ENCODE assay signal across 8 mouse cellular contexts in the genomic region with DNA sequence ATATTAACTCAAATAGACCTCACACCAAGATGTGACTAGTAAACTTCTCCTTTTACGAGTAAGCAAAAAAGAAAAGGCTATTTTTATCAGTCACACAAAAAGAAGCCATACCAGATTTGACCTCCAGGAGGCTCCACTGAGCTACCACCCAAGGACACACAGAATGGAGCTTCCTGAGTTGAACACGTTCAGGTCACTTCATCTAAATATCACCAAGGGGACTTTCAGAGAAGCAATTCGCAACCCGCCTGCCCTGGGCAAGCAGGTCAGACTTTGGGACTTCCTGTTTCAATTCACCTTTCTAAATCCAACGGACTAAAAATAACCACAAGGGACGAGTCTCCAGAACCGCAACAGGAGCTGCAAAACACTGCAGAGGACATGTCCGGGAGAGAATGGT.
DNase-seq lines count a peak whose midpoint lies in the region; ATAC-seq and TF ChIP-seq lines count a peak whose summit lies in the region.

No protein-coding gene starts in this region.

- peak; percentile 56 for TF ChIP-seq CTCF in liver, embryonic 14.5 days (IDR thresholded peaks at IDR 0.05; ENCODE audit: low read depth)

- ATAC-seq in liver, embryonic 14.5 days (ENCODE audit: insufficient read depth): no peak
- no peak for ATAC-seq in liver, embryonic 11.5 days (replicated peaks; ENCODE audit: low FRiP score)
- ATAC-seq in embryonic facial prominence, embryonic 13.5 days (ENCODE audit: insufficient number of reproducible peaks, insufficient read depth, low FRiP score, low TSS enrichment, low read depth): no peak

- H3K4me2 ChIP-seq in liver, embryonic 14.5 days (ENCODE audit: low read depth): no peak overlapping the region
- H3K4me2 ChIP-seq in liver, embryonic 11.5 days: no peak overlapping the region
- peak overlapping the region; percentile 30; the same call in 1 of the 2 replicates for H3K4me2 ChIP-seq in embryonic facial prominence, embryonic 13.5 days

- DNase-seq in adrenal gland, postnatal 14 days: peak; percentile 21
- no peak for DNase-seq in adrenal gland, adult 8-10 months
- peak in 2 of 3 experiments; percentile 4 to 10 for DNase-seq in liver, embryonic 14.5 days (ENCODE audit: low read depth in 3 of 3, low spot score in 3 of 3)
- no peak for DNase-seq in liver, embryonic 11.5 days (ENCODE audit: low spot score)
- DNase-seq in mesoderm, embryonic 11.5 days (ENCODE audit: low read depth, low spot score): peak; percentile 7
- DNase-seq in urinary bladder, postnatal 36 days (ENCODE audit: low spot score in 2 of 2): no peak
- no peak for DNase-seq in urinary bladder, adult 2 months (ENCODE audit: low spot score)

- no peaks in the 10 kb centered on the region for H3K9me3 ChIP-seq in liver, embryonic 14.5 days (ENCODE audit: control insufficient read depth, low read length)
- H3K9me3 ChIP-seq in liver, embryonic 11.5 days (ENCODE audit: control insufficient read depth, low read length): no peaks in the 10 kb centered on the region
- no peaks in the 10 kb centered on the region for H3K9me3 ChIP-seq in embryonic facial prominence, embryonic 13.5 days

- 38% methylated on average over 8 of the region's 8 CpGs for WGBS in liver, embryonic 14.5 days (ENCODE audit: insufficient replicate concordance)
- WGBS in liver, embryonic 11.5 days: 49% methylated on average over 8 of the region's 8 CpGs
- 52% methylated on average over 8 of the region's 8 CpGs for WGBS in embryonic facial prominence, embryonic 13.5 days

- H3K9ac ChIP-seq in liver, embryonic 14.5 days (replicated peaks): no peak overlapping the region
- H3K9ac ChIP-seq in liver, embryonic 11.5 days (ENCODE audit: low read depth, low read length): no peak overlapping the region
- H3K9ac ChIP-seq in embryonic facial prominence, embryonic 13.5 days: no peak overlapping the region

- H3K36me3 ChIP-seq in liver, embryonic 14.5 days (replicated peaks; ENCODE audit: control insufficient read depth, insufficient read depth, low read depth): no peaks in the 10 kb centered on the region
- no peaks in the 10 kb centered on the region for H3K36me3 ChIP-seq in liver, embryonic 11.5 days (ENCODE audit: control insufficient read depth, insufficient read depth, low read length)
- H3K36me3 ChIP-seq in embryonic facial prominence, embryonic 13.5 days: no peaks in the 10 kb centered on the region

- H3K27ac ChIP-seq in liver, embryonic 14.5 days: no peak overlapping the region
- no peak overlapping the region for H3K27ac ChIP-seq in liver, embryonic 11.5 days (ENCODE audit: low read depth, low read length)
- H3K27ac ChIP-seq in embryonic facial prominence, embryonic 13.5 days: no peak overlapping the region

- no peak overlapping the region for H3K4me3 ChIP-seq in liver, embryonic 14.5 days (ENCODE audit: insufficient read depth in 1 of 2, low read depth in 2 of 2, low read length in 2 of 2)
- H3K4me3 ChIP-seq in liver, embryonic 11.5 days (ENCODE audit: low read depth, low read length): no peak overlapping the region
- no peak overlapping the region for H3K4me3 ChIP-seq in embryonic facial prominence, embryonic 13.5 days

- no peak for TF ChIP-seq EP300 in liver, embryonic 14.5 days (IDR thresholded peaks at IDR 0.05; ENCODE audit: low read depth)

- H3K27me3 ChIP-seq in liver, embryonic 14.5 days (ENCODE audit: control insufficient read depth, insufficient read depth, low read length): no peaks in the 10 kb centered on the region
- H3K27me3 ChIP-seq in liver, embryonic 11.5 days (replicated peaks; ENCODE audit: control insufficient read depth, insufficient read depth, low read length): no peaks in the 10 kb centered on the region
- H3K27me3 ChIP-seq in embryonic facial prominence, embryonic 13.5 days: no peaks in the 10 kb centered on the region

- H3K4me1 ChIP-seq in liver, embryonic 14.5 days (replicated peaks; ENCODE audit: control insufficient read depth in 2 of 2, insufficient read depth in 2 of 2, low read length in 1 of 2): no peaks in the 10 kb centered on the region
- no peaks in the 10 kb centered on the region for H3K4me1 ChIP-seq in liver, embryonic 11.5 days (replicated peaks; ENCODE audit: control insufficient read depth, insufficient read depth, low read length)
- peaks cover 10% of the 10 kb centered on the region for H3K4me1 ChIP-seq in embryonic facial prominence, embryonic 13.5 days

Comparison
In these comparisons a context has a peak if more than half of its experiments do, and no peak if none do; other contexts are left out.
1. DNase-seq: peak in adrenal gland, postnatal 14 days (single experiment), liver, embryonic 14.5 days (2 of 3) and mesoderm, embryonic 11.5 days (single experiment); none in adrenal gland, adult 8-10 months (single experiment), liver, embryonic 11.5 days (single experiment), urinary bladder, postnatal 36 days (0 of 2) and urinary bladder, adult 2 months (single experiment).